Mouse (Mus musculus): Measurements from ENCODE around the gene Gbf1.
A peak's percentile ranks its signal among the peaks of the same experiment; 100 is the strongest.

Gbf1 gene

DNA sequence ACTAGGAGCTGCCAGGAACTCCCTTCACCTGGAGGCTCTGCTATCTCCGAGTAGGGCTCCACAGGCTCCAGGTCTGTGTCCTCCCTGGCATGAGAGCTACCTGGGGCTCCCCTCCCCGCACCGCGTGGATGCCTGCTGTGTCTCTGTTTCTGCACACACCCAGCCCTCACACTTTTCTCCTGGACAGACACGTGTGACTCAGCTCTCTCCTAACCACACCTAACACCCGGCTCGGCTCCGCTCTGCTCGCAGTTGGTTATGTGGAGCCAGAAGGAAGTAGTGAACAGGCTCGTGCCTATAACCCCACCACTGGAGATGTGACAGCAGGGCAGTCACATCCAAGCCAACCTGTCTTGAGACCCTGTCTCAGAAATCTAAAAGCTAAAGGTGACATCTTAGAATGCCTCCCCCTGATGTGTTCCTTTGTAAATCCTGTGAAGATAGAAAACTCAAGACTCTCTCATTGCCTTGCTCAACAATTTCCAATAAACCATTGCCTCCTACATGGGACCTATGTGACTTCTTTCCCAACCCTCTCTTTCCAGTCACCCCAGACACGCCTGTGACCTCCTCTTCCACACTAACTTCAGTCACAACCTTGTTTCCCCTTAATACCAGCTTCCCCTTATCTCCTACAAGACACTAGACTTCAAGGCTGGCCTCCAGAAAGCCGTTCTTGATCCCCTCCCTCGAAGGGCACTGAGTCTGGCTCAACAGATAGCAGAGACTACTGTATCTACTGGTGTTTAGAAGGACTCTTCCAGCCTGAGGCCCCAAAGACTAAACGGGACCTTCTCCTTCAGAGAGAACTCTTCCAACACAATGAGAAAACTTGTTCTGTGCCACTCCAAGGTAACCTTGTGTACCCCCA lies 162.8 kb downstream of the Gbf1 start:
- DNase-seq (ENCODE audit: low spot score in 2 of 2) = no peak

DNA sequence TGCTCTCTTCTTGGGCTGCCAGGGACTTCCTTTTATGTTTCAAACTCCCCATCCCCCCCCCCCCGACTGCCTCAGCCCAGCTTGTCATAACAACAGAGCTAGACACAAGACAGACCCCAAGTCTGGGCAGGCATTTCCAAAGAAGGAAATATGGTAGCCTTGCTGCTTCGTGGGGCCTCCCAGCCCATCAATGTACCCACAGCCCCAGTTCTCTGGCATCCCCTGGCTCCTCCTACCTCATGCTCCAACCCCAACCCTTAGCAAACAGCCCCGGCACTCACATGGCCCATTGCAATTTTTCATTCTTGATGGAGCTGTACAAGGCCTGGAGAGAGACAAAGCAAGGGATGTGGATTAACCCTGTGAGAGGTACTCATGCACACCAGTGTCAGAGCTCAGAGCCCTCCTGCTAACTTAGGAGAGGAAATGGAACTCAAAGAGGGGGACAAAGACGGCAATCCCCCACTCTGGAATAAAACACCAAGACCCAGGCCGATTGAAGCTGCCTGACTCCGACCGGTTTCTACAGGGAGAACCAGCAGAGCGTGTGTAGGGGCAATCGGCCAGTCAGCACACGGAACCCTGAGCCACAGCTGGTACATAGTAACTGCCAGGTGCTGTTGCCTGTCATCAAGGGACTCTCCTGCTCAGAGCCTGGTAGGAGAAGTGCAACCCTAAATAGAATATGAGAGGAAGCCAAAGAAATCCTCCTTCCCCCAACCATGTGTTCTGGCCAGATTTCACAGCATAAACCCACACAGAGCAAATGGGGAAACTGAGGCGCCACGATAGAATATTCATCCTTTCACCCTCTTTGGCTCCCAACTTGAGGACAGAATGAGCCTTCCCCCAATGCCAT lies 163.7 kb downstream of the Gbf1 start:
- DNase-seq (ENCODE audit: low spot score in 2 of 2) = no peak

DNA sequence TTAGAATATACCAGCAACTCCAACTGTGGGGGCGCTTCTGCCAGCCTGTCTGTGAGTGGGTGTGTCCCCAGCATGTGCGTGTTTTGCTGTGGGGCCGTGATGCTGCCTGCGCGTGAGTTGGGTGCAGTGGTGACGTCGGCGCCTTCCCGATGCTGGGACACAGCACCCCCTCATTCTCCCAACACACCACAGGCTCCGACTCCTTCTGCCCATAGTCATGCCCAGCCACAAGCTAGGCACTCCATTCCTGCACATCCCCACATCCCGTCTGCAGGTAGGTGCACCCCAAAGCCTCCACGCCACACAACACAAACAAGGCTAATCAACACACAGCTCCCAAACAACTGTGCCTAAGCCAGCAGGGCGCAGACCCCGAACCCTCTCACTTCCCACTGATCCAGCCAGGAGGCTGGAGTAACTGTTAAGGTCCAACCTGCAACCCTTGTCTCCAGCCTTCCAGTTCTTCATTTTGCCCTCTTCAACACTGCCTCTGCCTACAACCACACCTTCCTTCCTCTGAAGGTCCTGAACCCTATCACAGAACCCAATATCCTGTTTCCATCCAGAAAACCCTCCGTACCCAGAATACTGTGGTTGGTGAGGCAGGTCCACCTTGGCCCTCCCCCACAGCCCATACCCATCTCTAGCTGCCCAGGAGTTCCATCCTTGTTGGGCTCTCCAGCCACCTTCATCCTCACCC lies 164.7 kb downstream of the Gbf1 start:
- DNase-seq (ENCODE audit: low spot score in 2 of 2) = peak; percentile 86 to 91

DNA sequence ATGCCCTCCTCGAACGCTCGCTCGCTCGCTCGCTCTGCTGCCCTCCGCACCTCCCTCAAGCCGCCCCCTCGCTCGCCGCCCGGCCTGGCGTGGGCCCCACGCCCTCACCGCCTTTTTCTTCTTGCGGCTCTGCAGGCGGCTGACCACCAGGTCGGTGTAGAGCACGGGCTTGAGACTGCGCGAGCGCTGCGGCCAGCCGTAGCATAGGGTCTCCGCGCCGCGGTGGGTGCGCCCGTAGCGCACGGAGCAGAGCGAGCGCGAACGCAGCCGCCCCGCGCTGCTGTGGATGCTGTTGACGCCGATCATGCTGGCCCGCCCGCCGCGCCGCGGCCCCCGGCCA lies 165.2 kb downstream of the Gbf1 start:
- DNase-seq (ENCODE audit: low spot score in 2 of 2) = no peak

DNA sequence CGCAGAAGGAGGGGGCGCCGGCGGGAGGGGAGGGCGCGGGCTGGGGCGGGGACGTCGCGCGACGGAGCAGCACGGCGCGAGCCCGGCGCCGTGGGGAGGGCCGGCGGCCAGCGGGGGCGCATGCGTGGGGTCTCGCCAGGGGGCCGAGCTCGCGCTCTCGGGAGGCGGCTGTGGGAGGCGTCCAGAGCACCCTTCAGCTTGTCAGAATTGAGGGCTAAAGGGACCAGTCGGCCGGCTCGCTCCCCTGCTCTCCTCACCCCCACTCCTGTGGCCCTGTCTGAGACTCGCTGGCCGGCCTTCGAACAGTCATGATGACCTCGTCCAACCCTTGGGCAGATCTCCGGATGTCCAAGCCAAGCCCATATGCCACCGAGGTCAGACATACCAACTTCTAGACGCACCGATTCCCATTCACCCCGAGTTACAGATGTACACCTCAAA lies 165.7 kb downstream of the Gbf1 start:
- no peak for DNase-seq (ENCODE audit: low spot score in 2 of 2)

DNA sequence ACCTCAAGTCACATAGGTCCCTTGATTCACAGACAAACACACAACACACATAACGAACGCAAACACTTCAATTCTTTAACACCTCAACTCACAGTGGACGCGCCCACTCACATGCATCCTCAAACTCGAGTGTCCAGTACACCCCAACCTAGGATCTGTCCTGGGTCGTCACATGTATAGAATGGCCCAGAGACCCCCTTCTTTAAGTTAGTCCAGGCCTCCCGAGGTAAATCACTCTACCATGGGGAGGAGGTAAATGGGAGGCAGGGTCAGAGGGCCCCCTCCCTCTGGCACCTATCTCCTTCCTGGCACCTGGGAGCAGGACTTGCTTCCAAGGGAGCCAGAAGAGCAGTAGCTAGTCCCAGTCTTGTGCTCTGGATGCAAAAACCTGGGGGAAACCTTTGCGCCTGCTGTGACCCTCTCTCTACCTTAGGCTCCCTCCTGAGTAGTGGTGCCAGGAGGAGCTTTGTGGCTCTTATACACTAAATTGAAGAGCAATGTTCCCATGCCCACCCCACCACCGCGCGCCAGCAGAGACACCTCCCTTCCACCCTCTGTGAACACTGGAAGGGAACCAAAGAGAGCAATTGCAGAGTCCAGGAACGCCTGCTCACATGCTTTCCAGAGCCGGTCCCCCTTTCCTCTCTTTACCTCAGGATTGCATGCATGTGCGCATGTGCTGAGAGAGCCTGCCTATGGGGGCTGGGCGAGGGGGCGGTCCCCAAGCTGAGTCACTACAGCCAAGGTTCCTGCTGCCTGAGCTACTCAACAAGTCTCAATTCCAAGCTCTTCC lies 166.5 kb downstream of the Gbf1 start:
- DNase-seq (ENCODE audit: low spot score in 2 of 2) = peak; percentile 95

DNA sequence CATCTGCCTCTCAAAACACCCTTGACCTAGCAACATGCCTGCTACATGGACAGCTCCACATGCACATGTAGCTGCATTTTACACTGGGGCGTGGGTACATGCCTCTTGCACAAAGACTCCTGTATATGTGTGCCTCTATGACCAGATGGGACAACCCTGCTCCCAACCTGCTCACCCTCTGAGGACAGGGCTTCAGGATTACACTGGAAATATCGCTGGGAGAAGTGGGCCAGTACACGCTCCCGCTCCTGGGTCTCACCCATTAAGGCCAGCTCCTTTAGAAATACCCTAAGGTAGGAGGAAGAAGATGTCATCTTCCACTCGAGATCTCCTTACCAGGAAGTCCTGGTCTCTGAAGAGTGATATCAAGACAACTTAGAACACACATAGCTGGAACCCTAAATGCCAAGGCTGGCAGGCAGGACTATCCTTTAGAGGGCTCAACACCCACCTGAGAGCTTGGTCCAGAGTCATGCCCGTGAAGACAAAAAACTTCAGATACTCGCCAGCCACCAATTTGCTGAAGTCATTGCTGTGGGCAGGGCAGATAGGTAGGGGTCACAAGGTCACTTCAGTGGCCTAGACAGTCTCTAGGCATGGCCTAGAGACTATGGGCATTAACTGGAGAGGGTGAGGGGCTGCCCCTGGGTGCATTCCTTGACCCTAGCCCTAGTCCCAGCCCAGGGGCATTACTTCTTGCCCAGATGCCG lies 167.9 kb downstream of the Gbf1 start:
- no peak for DNase-seq (ENCODE audit: low spot score in 2 of 2)

DNA sequence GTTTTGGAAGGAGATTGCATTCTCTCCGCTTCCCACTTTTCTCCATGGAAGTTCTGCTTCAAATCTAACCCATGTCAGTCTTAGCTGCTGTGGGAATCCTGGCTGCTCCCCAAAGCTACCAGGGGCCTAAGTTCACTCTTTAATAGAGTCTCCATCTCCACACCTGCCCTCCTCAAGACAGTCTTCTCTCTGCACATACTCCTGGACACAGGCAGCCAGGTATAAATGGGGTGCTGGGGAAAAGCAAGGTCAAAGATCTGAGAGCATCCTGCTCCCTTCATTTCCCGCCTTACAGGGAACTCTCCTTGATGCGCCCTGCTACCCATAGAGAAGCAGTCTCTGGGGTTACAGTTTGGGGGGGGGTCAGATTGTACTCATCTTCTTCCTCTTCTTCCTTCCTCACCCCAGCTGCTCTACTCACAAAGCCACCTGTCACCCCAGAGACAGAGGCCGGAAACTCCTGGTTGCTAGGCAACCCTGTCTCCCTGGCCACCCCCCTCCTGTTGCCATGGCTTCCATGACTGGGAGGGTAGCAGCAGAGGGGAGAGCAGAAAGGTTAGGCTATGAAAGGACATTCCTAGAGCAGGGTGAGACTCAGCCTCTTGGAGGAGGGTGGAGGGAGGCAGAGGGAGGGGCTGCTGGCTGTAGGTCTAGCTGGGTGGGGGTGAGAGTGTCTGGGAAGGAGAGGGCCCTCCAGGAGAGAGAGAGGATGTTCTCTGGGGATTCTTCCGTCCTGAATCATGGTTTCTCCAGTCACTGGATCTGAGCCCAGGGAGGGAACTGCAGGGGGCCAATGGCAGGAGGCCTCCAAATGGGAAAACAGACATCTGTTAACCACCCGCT lies 169.0 kb downstream of the Gbf1 start:
- DNase-seq (ENCODE audit: low spot score in 2 of 2) = no peak

DNA sequence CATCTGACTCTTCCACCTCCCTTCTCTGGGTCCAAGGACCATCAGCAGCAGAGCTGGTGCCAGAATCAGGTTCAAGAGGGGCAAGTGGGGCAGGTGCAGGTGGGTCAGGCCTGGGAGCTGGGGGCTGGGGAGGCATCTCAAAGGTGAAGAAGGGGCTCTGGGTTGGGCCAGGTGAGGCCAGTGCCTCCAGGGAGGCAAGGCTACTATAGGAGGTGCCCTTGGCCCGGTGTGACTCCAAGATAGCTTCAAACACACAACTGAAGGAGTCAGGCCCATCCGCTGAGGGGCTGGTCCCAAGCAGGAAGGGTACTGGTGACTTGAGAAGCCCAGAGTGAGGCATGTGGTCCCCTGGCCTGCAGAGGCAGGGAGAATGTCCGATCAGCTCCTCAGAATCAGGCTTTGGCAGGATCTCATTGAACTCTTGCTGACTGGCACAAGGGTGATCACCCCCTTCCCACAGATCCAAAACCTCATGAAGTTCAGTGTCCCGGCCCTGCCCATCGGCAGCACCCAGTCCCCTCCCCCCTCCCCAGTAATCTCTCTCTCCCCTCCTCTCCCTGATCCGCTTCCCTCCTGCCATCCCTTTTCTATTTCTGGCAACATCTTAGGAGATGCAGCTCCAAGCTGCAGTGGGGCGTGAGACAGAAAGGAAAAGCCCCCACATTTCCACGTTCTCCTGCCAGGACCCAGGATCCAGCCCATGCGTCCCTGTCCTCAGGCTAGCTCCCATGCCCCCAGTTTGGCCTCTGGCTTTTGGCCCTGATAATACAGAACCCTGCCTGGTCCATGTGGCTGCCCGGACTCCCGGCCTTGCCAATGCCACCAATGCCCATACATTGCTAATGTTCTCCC lies 170.1 kb downstream of the Gbf1 start:
- DNase-seq (ENCODE audit: low spot score in 2 of 2) = no peak

DNA sequence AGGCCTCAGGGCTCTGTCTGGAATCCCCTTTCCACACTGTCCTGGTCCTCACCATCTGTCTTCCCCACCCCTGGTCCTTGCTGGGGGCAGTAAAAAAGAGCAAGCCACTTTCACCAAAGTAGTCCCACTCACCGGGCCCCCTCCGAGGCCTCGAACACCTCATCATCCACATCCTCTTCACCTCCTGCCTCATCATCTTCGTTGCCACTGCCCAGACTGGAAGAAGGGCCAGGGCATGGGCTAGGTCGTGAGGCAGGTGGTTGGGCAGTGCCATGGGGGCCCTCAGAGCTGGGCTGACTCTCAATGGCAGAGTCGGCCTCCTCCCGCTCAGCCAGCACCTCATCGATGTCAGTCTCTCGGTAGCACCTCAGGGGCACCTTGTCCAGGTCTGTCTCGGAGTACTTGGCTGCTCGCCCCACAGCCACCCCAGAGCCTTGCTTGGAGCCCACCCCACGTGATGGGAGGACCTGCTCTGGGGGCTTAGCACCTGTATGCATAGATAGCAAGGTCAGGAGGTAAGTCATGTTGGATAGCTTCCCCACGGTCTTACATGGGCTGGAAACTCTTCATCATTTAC lies 170.8 kb downstream of the Gbf1 start:
- no peak for DNase-seq (ENCODE audit: low spot score in 2 of 2)

DNA sequence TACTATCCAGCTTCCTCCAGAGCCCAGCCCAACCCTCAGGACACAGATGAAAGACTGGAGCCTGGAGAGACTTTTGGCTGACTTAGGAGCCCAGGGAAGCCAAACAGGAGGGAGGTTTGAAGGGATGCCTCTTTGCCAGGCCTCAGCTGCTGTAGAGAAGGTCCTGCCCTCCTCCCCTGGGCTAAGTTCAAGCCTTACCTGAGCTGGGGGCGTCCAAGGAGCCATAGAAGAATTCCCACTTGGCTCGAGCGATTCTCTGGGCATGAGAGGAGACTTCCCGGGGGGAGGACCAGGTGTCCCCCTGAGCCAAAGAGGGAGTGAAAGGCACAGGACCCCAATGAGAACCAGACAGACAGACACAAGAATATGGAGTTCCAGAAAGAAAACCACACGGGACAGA lies 171.4 kb downstream of the Gbf1 start:
- no peak for DNase-seq (ENCODE audit: low spot score in 2 of 2)

DNA sequence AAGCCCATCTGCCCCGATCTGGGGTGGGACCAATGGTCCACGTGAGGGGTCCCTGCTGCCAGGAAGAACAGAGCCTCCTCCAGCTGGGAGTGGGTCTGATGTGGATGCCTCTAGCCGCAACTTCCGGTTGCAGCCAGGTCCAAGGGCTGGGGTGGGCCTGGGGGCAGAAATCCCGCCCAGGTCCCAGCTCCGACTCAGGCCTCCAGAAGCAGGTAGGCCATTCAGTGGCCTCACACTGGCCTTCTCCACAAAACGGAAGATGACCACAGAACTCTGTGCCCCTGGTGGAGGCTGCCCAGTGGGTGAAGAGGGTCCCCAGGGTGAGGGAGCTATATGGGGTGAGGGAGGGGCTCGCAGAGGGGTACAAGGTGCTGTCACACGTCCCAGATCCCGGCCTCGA lies 172.1 kb downstream of the Gbf1 start:
- no peak for DNase-seq (ENCODE audit: low spot score in 2 of 2)

DNA sequence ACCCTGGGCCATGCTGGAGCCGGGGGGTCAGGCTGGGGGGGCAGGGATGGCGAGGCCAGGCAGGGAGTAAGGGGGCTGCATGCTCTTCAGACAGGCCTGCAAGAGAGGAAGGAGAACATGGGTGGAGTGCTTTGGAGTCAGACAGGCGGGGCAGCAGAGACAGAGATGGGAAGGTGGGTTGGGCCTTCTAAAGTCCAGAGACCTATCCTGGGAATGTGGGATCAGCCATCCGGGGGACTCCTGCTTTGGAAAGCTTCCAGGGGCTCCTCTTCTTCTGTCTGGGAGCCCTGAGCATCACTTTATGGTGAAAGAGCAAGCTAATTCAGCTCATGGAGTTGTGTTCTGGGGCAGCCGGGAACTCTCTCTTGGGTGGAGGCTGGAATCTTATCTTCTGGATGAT lies 172.6 kb downstream of the Gbf1 start:
- DNase-seq (ENCODE audit: low spot score in 2 of 2) = no peak

DNA sequence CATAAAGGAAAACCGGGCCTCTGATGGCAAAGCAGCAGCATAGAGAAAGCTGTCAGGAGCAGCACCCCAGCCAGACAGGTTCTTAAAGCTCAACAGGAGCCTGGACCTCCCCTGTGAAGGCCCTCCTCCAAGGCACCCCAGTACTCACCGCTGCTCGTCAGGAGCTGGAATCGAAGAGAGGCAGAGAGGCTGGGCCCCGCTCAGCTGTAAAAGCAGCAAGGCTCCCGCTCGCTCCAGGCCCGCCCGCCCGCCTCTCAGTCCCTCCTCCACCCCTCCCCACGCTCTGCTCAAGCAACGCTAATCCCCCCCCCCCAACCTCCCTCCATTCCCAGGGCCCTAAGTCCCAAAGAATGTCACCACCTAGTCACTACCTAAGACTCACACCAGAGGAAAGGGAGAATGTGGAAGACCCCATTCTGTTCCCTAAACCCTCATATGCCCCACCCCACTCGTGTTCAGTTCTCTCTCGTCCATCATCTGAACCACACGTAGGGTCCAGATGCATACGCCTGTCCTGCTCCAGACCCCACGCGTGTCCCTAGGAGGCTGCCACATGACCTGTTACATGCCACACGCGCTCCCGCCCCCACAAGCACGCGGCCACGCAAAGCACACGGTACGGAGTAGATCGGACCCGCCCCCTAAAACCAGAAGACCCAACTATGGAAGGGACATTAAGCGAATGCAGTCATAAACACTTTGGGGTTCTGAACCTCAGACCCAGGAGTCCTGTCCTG lies 173.9 kb downstream of the Gbf1 start:
- DNase-seq (ENCODE audit: low spot score in 2 of 2) = no peak

DNA sequence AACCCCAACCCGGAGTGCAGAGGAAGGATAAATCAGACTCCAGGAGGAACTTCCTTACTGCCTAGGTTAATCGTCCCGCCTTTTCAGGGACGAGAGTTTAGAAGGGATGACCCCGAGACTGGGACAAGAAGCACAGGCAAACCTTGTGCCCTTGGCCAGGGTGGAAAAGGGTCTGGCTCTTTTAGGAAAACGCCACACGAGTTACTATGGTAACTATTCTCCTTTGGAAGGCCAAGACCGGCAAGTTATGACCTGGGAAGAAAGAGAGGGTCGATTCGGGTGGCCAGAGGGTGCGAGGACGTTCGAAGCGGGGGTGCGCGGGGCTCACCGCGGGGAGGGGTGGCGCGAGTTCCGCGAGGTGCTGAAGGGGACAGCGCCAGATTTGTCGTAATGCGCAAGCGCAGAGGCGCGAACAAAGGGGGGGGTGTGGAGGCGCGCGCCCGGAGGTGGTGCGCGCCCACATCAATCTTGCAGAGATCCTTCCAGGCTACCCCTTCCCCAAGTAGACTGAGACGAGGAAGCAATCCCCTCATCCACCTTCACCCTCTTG lies 174.5 kb downstream of the Gbf1 start, which contains the start of gene Psd:
Gene Psd, minus strand, starts transcription at position 401 of the 550 bp plus-strand sequence.
- no peak for DNase-seq (ENCODE audit: low spot score in 2 of 2)

DNA sequence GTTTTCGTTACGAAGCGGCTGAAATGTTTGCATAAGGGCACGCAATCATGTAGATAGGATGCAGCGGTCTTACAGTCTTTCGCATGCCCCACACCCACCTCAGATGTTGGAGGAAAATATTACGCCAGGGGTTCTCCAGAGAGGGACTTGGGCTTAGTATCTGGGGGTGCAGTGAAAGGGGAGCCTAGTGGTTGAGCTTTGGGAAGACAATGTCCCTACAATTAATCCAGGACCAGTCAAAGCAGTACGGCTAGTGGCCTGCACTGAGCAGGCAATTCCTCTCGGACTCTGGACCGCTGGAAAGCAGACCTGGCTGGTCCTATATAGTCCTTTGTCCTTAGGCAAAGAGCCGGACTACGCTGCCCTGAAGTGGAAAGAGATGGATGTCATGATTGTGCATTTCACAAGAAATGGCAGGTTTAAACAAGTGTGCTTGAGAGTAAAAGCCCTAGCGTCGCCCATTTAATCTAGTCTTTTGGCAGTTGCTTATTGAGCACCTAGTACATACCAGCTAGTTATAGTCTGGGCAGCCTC lies 175.3 kb downstream of the Gbf1 start:
- DNase-seq (ENCODE audit: low spot score in 2 of 2) = no peak

All from right cerebral cortex, postnatal 36 days (tissue).